Mouse (Mus musculus): Measurements from ENCODE around the gene Defb22. TPM values are rescaled to one million over a fixed set of nuclear protein-coding genes. Genes with fewer than 3 reads are reported as not detected.

Defb22 gene
- polyA plus RNA-seq, 1 experiment from 2014 or later, result not detected

Other genes starting within 250 kb of the Defb22 start
- gene Tbc1d20, start 196.3 kb downstream of the Defb22 start, polyA plus RNA-seq (2014; fragmentation: Nextera tagmentation; extraction: Ambion mirVana), result 30.6 and 31.7 TPM in 2 replicates
- gene Rbck1, start 157.5 kb downstream of the Defb22 start, polyA plus RNA-seq (2014; fragmentation: Nextera tagmentation; extraction: Ambion mirVana), result 94.2 TPM in 2 replicates
- 1.3 and 2.1 TPM in 2 replicates for gene Trib3, start 146.1 kb downstream of the Defb22 start, polyA plus RNA-seq (2014; fragmentation: Nextera tagmentation; extraction: Ambion mirVana)
- 6.3 and 7.6 TPM in 2 replicates for gene Nrsn2, start 113.5 kb downstream of the Defb22 start, polyA plus RNA-seq (2014; fragmentation: Nextera tagmentation; extraction: Ambion mirVana)
- 20.4 and 22.9 TPM in 2 replicates for gene Sox12, start 92.1 kb downstream of the Defb22 start, polyA plus RNA-seq (2014; fragmentation: Nextera tagmentation; extraction: Ambion mirVana)
- gene Zcchc3, start 75.1 kb downstream of the Defb22 start, polyA plus RNA-seq (2014; fragmentation: Nextera tagmentation; extraction: Ambion mirVana), result 59.4 and 63.9 TPM in 2 replicates
- gene 6820408C15Rik, start 74.6 kb downstream of the Defb22 start, polyA plus RNA-seq (2014; fragmentation: Nextera tagmentation; extraction: Ambion mirVana), result 0.41 and 0.79 TPM in 2 replicates
- not detected in 2 replicates for gene Defb23, start 25.5 kb downstream of the Defb22 start, polyA plus RNA-seq (2014; fragmentation: Nextera tagmentation; extraction: Ambion mirVana)
- not detected in 2 replicates for gene Defb20, start 13.1 kb downstream of the Defb22 start, polyA plus RNA-seq (2014; fragmentation: Nextera tagmentation; extraction: Ambion mirVana)
- not detected in 2 replicates for gene Defb26, start 21.6 kb upstream of the Defb22 start, polyA plus RNA-seq (2014; fragmentation: Nextera tagmentation; extraction: Ambion mirVana)
- gene Defb28, start 28.1 kb upstream of the Defb22 start, polyA plus RNA-seq (2014; fragmentation: Nextera tagmentation; extraction: Ambion mirVana), result not detected in 2 replicates
- gene Defb29, start 50.0 kb upstream of the Defb22 start, polyA plus RNA-seq (2014; fragmentation: Nextera tagmentation; extraction: Ambion mirVana), result not detected in 2 replicates
- gene Gm17416, start 79.2 kb upstream of the Defb22 start, polyA plus RNA-seq (2014; fragmentation: Nextera tagmentation; extraction: Ambion mirVana), result not detected in 2 replicates
- not detected in 2 replicates for gene Defb21, start 82.6 kb upstream of the Defb22 start, polyA plus RNA-seq (2014; fragmentation: Nextera tagmentation; extraction: Ambion mirVana)
- gene Defb19, start 90.2 kb upstream of the Defb22 start, polyA plus RNA-seq (2014; fragmentation: Nextera tagmentation; extraction: Ambion mirVana), result not detected in 2 replicates
- not detected in 2 replicates for gene Defb45, start 109.3 kb upstream of the Defb22 start, polyA plus RNA-seq (2014; fragmentation: Nextera tagmentation; extraction: Ambion mirVana)
- gene Defb36, start 114.2 kb upstream of the Defb22 start, polyA plus RNA-seq (2014; fragmentation: Nextera tagmentation; extraction: Ambion mirVana), result not detected in 2 replicates
- not detected in 2 replicates for gene Defb25, start 132.9 kb upstream of the Defb22 start, polyA plus RNA-seq (2014; fragmentation: Nextera tagmentation; extraction: Ambion mirVana)
- 0.21 and 0.32 TPM in 2 replicates for gene Rem1, start 136.8 kb upstream of the Defb22 start, polyA plus RNA-seq (2014; fragmentation: Nextera tagmentation; extraction: Ambion mirVana)
- gene H13, start 179.3 kb upstream of the Defb22 start, polyA plus RNA-seq (2014; fragmentation: Nextera tagmentation; extraction: Ambion mirVana), result 110 and 112 TPM in 2 replicates
- gene Mcts2, start 196.9 kb upstream of the Defb22 start, polyA plus RNA-seq (2014; fragmentation: Nextera tagmentation; extraction: Ambion mirVana), result 37.9 and 39.5 TPM in 2 replicates
- 51.1 and 53.1 TPM in 2 replicates for gene Id1, start 246.1 kb upstream of the Defb22 start, polyA plus RNA-seq (2014; fragmentation: Nextera tagmentation; extraction: Ambion mirVana)

All from forebrain, embryonic 11.5 days (tissue).